Mouse (Mus musculus): ENCODE measurements at regions not wholly inside any gene's neighbourhood (a gene's known extent, or its start where the extent isn't known, plus 50 kb on each side); places are given as distances from the start of the nearest gene placed in this dataset.
"Not testable (repeated sequence)": the region's sequence is repeated elsewhere in the genome, so short reads cannot be mapped to it uniquely, and the experiment has no call there.

DNA sequence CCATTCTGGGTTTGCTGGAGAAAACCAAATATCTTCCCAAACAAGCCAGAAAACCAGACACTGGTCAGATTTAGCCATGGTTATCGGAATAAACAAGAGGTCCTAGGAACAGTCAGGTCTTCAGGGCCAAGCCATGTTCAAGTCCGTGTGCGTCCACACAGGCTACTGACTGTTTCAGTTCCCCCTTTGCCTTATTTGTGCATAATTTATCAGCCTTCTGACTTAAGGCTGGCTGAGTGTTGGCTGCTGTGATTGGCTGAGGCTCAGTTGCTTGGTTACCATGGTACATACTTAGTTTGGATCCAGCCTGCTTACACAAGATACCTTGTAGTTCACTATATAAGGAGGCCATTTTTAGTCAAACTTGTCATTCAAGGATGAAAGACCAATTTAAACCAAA is 139.5 kb downstream of the Tcp10c start:
- not testable (repeated sequence) for TF ChIP-seq CTCF (IDR thresholded peaks at IDR 0.05); POLR2A (IDR thresholded peaks at IDR 0.05; ENCODE audit: insufficient read depth, low read depth, low read length)

Measured in heart, adult 2 months (tissue).